Comparison of ENCODE assay signal across 7 mouse cellular contexts in the genomic region with DNA sequence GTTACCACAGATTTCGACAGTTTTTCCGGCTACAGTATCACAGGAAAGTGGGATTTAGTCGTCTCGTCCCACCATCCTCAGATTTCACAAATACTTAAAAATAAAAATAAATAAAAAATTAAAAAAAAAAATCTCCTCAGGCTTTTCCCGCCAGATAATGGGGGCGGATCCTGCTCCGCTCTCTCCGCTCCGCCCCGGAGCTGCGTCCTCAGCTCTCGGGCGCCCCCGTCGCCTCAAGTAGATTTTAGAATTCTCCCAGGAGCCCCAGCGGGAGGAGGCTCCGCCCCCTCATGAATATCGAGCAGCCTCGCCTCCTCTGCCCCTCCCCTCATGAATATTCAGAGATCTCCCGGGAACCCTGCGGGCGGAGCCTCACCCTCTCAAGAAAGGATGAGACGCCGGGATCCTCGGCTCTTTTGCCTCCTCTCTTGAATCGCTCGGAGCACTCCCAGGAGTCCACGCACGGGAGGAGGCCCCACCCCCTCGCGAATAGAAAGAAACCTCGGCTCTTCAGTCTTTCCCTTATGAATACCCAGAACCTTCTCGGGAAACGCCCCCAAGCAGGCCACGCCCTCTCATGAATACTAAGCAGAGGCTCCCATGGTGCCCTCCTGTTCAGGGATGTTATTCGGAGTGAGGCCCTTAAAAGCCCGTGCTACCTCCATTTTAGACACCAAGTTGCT. TPM values are rescaled to one million over a fixed set of nuclear protein-coding genes. Genes with fewer than 3 reads are reported as not detected.
A peak's percentile ranks its signal among the peaks of the same experiment; 100 is the strongest.
DNase-seq lines count a peak whose midpoint lies in the region; ATAC-seq lines count a peak whose summit lies in the region.

Gene Fbxo47, minus strand, starts transcription at position 237 of the 683 bp plus-strand sequence.

- H3K36me3 ChIP-seq in intestine, embryonic 16.5 days (ENCODE audit: control insufficient read depth, insufficient read depth, low read length) = no peaks in the 10 kb centered on the region
- no peaks in the 10 kb centered on the region for H3K36me3 ChIP-seq in midbrain, embryonic 11.5 days (ENCODE audit: control insufficient read depth, insufficient read depth, low read length)

- peak within 1 kb of the TSS; percentile 62 for H3K4me2 ChIP-seq in intestine, embryonic 16.5 days (ENCODE audit: low read depth, low read length)
- peak within 1 kb of the TSS; percentile 54 for H3K4me2 ChIP-seq in midbrain, embryonic 11.5 days

- peak within 1 kb of the TSS; percentile 72 for H3K9ac ChIP-seq in intestine, embryonic 16.5 days (ENCODE audit: low read depth, low read length)
- H3K9ac ChIP-seq in midbrain, embryonic 11.5 days (ENCODE audit: low read length) = peak within 1 kb of the TSS; percentile 68

- peak within 1 kb of the TSS; percentile 70 for H3K4me3 ChIP-seq in intestine, embryonic 16.5 days (ENCODE audit: low read length)
- peak within 1 kb of the TSS; percentile 52 for H3K4me3 ChIP-seq in midbrain, embryonic 11.5 days (ENCODE audit: low read depth, low read length)

- H3K9me3 ChIP-seq in intestine, embryonic 16.5 days (ENCODE audit: control insufficient read depth, low read length) = no peaks in the 10 kb centered on the region
- no peaks in the 10 kb centered on the region for H3K9me3 ChIP-seq in midbrain, embryonic 11.5 days (ENCODE audit: control insufficient read depth, low read length)

- under 1% methylated on average over 37 of the region's 37 CpGs for WGBS in intestine, embryonic 16.5 days
- under 1% methylated on average over 37 of the region's 37 CpGs for WGBS in midbrain, embryonic 11.5 days

- ATAC-seq in intestine, embryonic 16.5 days = peak; percentile 95
- ATAC-seq in midbrain, embryonic 11.5 days (ENCODE audit: low FRiP score) = peak; percentile 95

- no peaks in the 10 kb centered on the region for H3K4me1 ChIP-seq in intestine, embryonic 16.5 days (ENCODE audit: control insufficient read depth, insufficient read depth, low read length)
- H3K4me1 ChIP-seq in midbrain, embryonic 11.5 days (ENCODE audit: control insufficient read depth, insufficient read depth, low read length) = no peaks in the 10 kb centered on the region

- H3K27me3 ChIP-seq in intestine, embryonic 16.5 days (replicated peaks; ENCODE audit: control insufficient read depth, insufficient read depth, low read length) = no peaks in the 10 kb centered on the region
- H3K27me3 ChIP-seq in midbrain, embryonic 11.5 days (ENCODE audit: control insufficient read depth, insufficient read depth, low read length) = no peaks in the 10 kb centered on the region

- DNase-seq in adrenal gland, adult 8-10 months = peak; percentile 98
- peak; percentile 96 for DNase-seq in embryo, embryonic 9.5 days (ENCODE audit: extremely low spot score)
- DNase-seq in gastrocnemius, postnatal 4 days (ENCODE audit: low spot score in 2 of 2) = peak; percentile 92 to 95
- DNase-seq in left cerebral cortex, postnatal 36 days (ENCODE audit: low spot score in 2 of 2) = peak; percentile 94
- DNase-seq in midbrain, embryonic 11.5 days (ENCODE audit: low spot score, missing footprints) = peak; percentile 99
- DNase-seq in skeletal muscle tissue, adult 2 months (ENCODE audit: low read depth, low spot score) = peak; percentile 94

- peak within 1 kb of the TSS; percentile 90 for H3K27ac ChIP-seq in intestine, embryonic 16.5 days (ENCODE audit: low read length)
- H3K27ac ChIP-seq in midbrain, embryonic 11.5 days (ENCODE audit: low read depth, low read length) = peak within 1 kb of the TSS; percentile 74; the same call in 1 of the 2 replicates

- intact Hi-C loops in left cerebral cortex, postnatal 36 days (cut with DNase I) = loop anchor here (1.0 to 2.0 kb wide), 2 partner anchors 83 to 102 kb away; partner anchors contain the start of gene Rpl23

RNA-seq across cellular contexts. Expression of gene Fbxo47, which starts in this region (rescaled TPM):
- 1 to 10 TPM in 3 of 4 experiments, under 1 TPM in 1; 0.94 to 1.8 (median 1.2) TPM for total RNA-seq in adrenal gland, adult 8-10 months (2022)
- total RNA-seq in gastrocnemius, postnatal 4 days (2021) = under 1 TPM; 0.27 to 0.44 TPM
- polyA plus RNA-seq in intestine, embryonic 16.5 days (2015; fragmentation: Nextera tagmentation; extraction: Ambion mirVana) = 0.26 and 0.78 TPM in 2 replicates
- 1 to 10 TPM; 1.9 to 3.7 TPM for total RNA-seq in left cerebral cortex, postnatal 36 days (2021)
- 0.83 and 0.96 TPM in 2 replicates for polyA plus RNA-seq in midbrain, embryonic 11.5 days (2014; fragmentation: Nextera tagmentation; extraction: Ambion mirVana)

Comparison
In these comparisons a context has a peak if more than half of its experiments do, and no peak if none do; other contexts are left out.
1. Peak in every context shown above with its lines: DNase-seq, ATAC-seq, H3K4me3 ChIP-seq and H3K27ac ChIP-seq.
2. Peak in DNase-seq in gastrocnemius, postnatal 4 days; RNA of the gene not detected or under 1 TPM.
3. Peak in ATAC-seq, H3K4me3 ChIP-seq, H3K27ac ChIP-seq, H3K9ac ChIP-seq and H3K4me2 ChIP-seq in intestine, embryonic 16.5 days; RNA of the gene not detected or under 1 TPM.
4. Peak in DNase-seq, ATAC-seq, H3K4me3 ChIP-seq, H3K27ac ChIP-seq, H3K9ac ChIP-seq and H3K4me2 ChIP-seq in midbrain, embryonic 11.5 days; RNA of the gene not detected or under 1 TPM.